Mouse (Mus musculus): ENCODE results near the gene Zfy1.
"Not testable (repeated sequence)": the region's sequence is repeated elsewhere in the genome, so short reads cannot be mapped to it uniquely, and the experiment has no call there.

Zfy1 gene

DNA sequence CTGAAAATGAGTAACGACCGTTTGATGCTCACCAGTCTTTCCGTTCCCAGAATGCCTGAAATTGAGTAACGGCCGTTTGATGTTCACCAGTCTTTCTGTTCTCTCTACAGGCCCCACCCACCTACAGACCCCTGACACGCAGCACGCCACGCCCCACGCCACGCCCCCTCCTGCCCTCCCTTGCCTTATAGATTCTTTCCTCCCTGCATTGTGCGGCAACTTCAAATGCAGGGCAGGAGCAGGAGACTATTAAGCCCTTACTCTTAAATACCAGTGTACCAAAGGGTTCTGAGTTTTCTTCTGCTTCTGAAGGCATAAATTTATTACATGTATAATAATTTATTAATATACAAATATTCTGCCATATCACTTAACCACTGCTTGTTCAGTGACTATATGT is at the start of gene Zfy1:
Zfy1 (minus strand) TSS at position 101 of the 400 bp plus-strand sequence.
- DNase-seq (ENCODE audit: low spot score in 2 of 2), result not testable (repeated sequence)

DNA sequence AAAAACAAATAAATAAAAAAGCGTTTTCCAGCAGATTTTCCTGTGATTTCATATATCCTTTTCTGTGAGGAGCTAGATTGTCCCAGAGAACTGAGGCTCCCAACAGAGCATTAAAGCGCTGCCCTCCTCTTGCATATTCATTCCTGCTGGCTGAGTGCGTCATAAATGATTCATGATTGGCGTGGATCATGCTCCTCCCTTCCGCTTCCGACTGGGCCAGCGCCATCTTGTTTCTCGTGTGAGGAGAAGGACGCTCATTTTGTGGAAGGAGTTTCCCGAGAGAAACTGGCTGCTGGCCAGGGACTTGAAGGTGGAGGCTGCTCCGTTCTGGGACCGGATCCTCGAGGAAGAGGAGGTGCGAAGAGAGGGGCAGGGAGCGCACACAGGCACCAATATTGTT is 21.2 kb upstream of the Zfy1 start, which contains the start of gene Uba1y:
Uba1y (plus strand) TSS at position 254 of the 400 bp plus-strand sequence.
- DNase-seq (ENCODE audit: low spot score in 2 of 2), result no peak

DNA sequence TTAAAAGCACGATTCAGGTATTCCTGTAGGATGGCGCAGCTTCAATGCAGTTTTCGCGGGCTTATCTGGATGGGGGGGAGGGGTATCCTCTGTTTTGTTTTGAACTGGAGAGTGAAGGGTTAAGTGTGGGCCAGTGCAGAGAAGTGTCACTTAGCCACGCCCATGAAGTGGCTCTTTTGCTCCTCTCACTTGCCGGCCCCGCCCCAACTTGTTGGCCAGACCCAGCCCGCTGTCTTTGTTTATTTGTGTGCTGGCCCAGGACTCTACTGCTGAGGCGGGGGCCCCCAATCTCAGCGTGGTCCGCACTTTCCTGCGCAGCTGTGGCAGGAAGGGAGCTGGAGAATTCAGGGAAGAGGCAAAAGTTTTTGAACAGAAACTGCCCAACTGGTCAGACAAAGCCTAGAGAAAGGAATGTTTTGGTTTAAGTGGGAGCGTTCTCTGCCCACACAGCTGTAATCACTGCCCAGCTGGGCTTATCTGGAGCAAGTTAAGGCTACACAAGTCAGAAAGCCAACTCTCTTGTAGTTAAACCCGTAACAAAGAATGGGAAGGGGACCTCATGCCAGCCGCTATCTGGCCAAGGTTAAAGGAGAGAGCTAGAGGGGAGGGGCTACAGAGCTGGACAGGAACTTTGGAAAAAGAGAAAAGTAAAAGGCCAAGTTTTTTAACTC is 11.9 kb upstream of the Zfy1 start:
- no peak for DNase-seq (ENCODE audit: low spot score in 2 of 2)

All from spleen, postnatal 10 days (tissue).